Mouse (Mus musculus): ENCODE data around the gene Cblc. TPM values are rescaled to one million over a fixed set of nuclear protein-coding genes. Genes with fewer than 3 reads are reported as not detected.
A peak's percentile ranks its signal among the peaks of the same experiment; 100 is the strongest.

Cblc gene
- polyA plus RNA-seq, 1 experiment: not detected

GRCm38 (mm10) chr7:19740269-19740668, 56.3 kb downstream of the Cblc start:
- Histone ChIP-seq H3K4me3 (replicated peaks) (no peak overlapping the region), H3K4me1 (peaks cover 34% of the 10 kb centered on the region), H3K36me3 (replicated peaks; ENCODE audit: low read length) (no peaks in the 10 kb centered on the region), H3K27me3 (replicated peaks) (peaks cover 85% of the 10 kb centered on the region), H3K9me3 (peaks cover 16% of the 10 kb centered on the region)
- TF ChIP-seq FLI1 (IDR thresholded peaks at IDR 0.05; ENCODE audit: low read length) (no peak), GATA1 (IDR thresholded peaks at IDR 0.05; ENCODE audit: borderline replicate concordance, low read length) (no peak)

DNA sequence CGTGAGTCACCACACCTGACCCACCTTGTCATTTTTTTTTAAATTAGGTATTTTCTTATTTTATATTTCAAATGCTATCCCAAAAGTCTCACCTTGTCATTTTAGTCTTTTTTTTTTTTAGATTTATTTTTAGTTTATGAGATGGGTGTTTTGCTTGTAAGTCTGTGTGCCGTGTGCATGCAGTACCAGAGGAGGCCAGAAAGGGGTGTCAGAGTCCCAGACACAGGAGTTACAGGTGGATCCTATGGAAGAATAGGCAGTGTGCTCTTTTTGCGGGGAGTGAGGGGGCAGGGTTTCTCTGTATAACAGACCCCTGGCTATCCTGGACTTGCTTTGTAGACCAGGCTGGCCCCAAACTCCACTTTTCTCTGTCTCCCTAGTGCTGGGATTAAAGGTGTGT, 57.8 kb downstream of the Cblc start:
- TF ChIP-seq FLI1 (IDR thresholded peaks at IDR 0.05; ENCODE audit: low read length): no peak
- no peak for TF ChIP-seq GATA1 (IDR thresholded peaks at IDR 0.05; ENCODE audit: borderline replicate concordance, low read length)
- Histone ChIP-seq H3K4me3 (replicated peaks) (no peak overlapping the region), H3K27me3 (replicated peaks) (peaks cover 86% of the 10 kb centered on the region), H3K36me3 (replicated peaks; ENCODE audit: low read length) (no peaks in the 10 kb centered on the region), H3K4me1 (peaks cover 27% of the 10 kb centered on the region), H3K9me3 (peaks cover 16% of the 10 kb centered on the region)

GRCm38 (mm10) chr7:19736389-19737057, 60.1 kb downstream of the Cblc start:
- peak overlapping the region; percentile 64 for H3K4me3 ChIP-seq (replicated peaks)
- no peaks in the 10 kb centered on the region for H3K36me3 ChIP-seq (replicated peaks; ENCODE audit: low read length)
- peaks cover 16% of the 10 kb centered on the region for H3K9me3 ChIP-seq
- H3K27me3 ChIP-seq (replicated peaks): peaks cover 84% of the 10 kb centered on the region
- TF ChIP-seq FLI1 (IDR thresholded peaks at IDR 0.05; ENCODE audit: low read length) (no peak), GATA1 (IDR thresholded peaks at IDR 0.05; ENCODE audit: borderline replicate concordance, low read length) (no peak)
- peaks cover 27% of the 10 kb centered on the region for H3K4me1 ChIP-seq

GRCm38 (mm10) chr7:19734178-19734666, 62.4 kb downstream of the Cblc start:
- H3K4me3 ChIP-seq (replicated peaks): no peak overlapping the region
- TF ChIP-seq FLI1 (IDR thresholded peaks at IDR 0.05; ENCODE audit: low read length) (no peak), GATA1 (IDR thresholded peaks at IDR 0.05; ENCODE audit: borderline replicate concordance, low read length) (no peak)
- H3K4me1 ChIP-seq: peaks cover 22% of the 10 kb centered on the region
- H3K27me3 ChIP-seq (replicated peaks): peaks cover 87% of the 10 kb centered on the region
- peaks cover 4% of the 10 kb centered on the region for H3K9me3 ChIP-seq
- H3K36me3 ChIP-seq (replicated peaks; ENCODE audit: low read length): no peaks in the 10 kb centered on the region

Other genes with a start within 250 kb of the Cblc start
- gene Ppp1r37, start 233.7 kb downstream of the Cblc start, polyA plus RNA-seq (2012; ENCODE audit: insufficient read depth, low replicate concordance): 88.1 and 108 TPM in 2 replicates
- 6.0 and 13.6 TPM in 2 replicates for gene Zfp296, start 219.5 kb downstream of the Cblc start, polyA plus RNA-seq (2012; ENCODE audit: insufficient read depth, low replicate concordance)
- gene Gemin7, start 219.2 kb downstream of the Cblc start, polyA plus RNA-seq (2012; ENCODE audit: insufficient read depth, low replicate concordance): 30.5 and 69.9 TPM in 2 replicates
- 109 and 265 TPM in 2 replicates for gene Clasrp, start 192.3 kb downstream of the Cblc start, polyA plus RNA-seq (2012; ENCODE audit: insufficient read depth, low replicate concordance)
- gene Relb, start 167.4 kb downstream of the Cblc start, polyA plus RNA-seq (2012; ENCODE audit: insufficient read depth, low replicate concordance): 14.8 and 22.5 TPM in 2 replicates
- gene Clptm1, start 131.8 kb downstream of the Cblc start, polyA plus RNA-seq (2012; ENCODE audit: insufficient read depth, low replicate concordance): 153 and 336 TPM in 2 replicates
- gene Apoc2, start 118.9 kb downstream of the Cblc start, polyA plus RNA-seq (2012; ENCODE audit: insufficient read depth, low replicate concordance): 114 TPM in 1 of 2 replicates, not detected in the other
- not detected in 2 replicates for gene Gm44805, start 115.4 kb downstream of the Cblc start, polyA plus RNA-seq (2012; ENCODE audit: insufficient read depth, low replicate concordance)
- gene Apoc4, start 115.3 kb downstream of the Cblc start, polyA plus RNA-seq (2012; ENCODE audit: insufficient read depth, low replicate concordance): 7.1 and 10.7 TPM in 2 replicates
- 31.2 and 454 TPM in 2 replicates for gene Apoc1, start 104.1 kb downstream of the Cblc start, polyA plus RNA-seq (2012; ENCODE audit: insufficient read depth, low replicate concordance)
- 302 and 6,452 TPM in 2 replicates for gene Apoe, start 97.6 kb downstream of the Cblc start, polyA plus RNA-seq (2012; ENCODE audit: insufficient read depth, low replicate concordance)
- 129 and 184 TPM in 2 replicates for gene Tomm40, start 81.4 kb downstream of the Cblc start, polyA plus RNA-seq (2012; ENCODE audit: insufficient read depth, low replicate concordance)
- 4.0 and 6.8 TPM in 2 replicates for gene Nectin2, start 46.3 kb downstream of the Cblc start, polyA plus RNA-seq (2012; ENCODE audit: insufficient read depth, low replicate concordance)
- gene Bcam, start 25.8 kb downstream of the Cblc start, polyA plus RNA-seq (2012; ENCODE audit: insufficient read depth, low replicate concordance): 0.58 and 1.6 TPM in 2 replicates
- gene Bcl3, start 26.0 kb upstream of the Cblc start, polyA plus RNA-seq (2012; ENCODE audit: insufficient read depth, low replicate concordance): 183 and 210 TPM in 2 replicates
- gene Gm19345, start 55.2 kb upstream of the Cblc start, polyA plus RNA-seq (2012; ENCODE audit: insufficient read depth, low replicate concordance): 0.12 TPM in 1 of 2 replicates, not detected in the other
- 2.0 and 6.1 TPM in 2 replicates for gene Ceacam16, start 64.5 kb upstream of the Cblc start, polyA plus RNA-seq (2012; ENCODE audit: insufficient read depth, low replicate concordance)
- not detected in 2 replicates for gene Ceacam19, start 91.2 kb upstream of the Cblc start, polyA plus RNA-seq (2012; ENCODE audit: insufficient read depth, low replicate concordance)
- gene Pvr, start 124.4 kb upstream of the Cblc start, polyA plus RNA-seq (2012; ENCODE audit: insufficient read depth, low replicate concordance): 0.34 TPM in 1 of 2 replicates, not detected in the other
- gene Igsf23, start 153.9 kb upstream of the Cblc start, polyA plus RNA-seq (2012; ENCODE audit: insufficient read depth, low replicate concordance): not detected in 2 replicates
- not detected in 2 replicates for gene Ceacam20, start 168.6 kb upstream of the Cblc start, polyA plus RNA-seq (2012; ENCODE audit: insufficient read depth, low replicate concordance)
- not detected in 2 replicates for gene Nlrp9b, start 194.7 kb upstream of the Cblc start, polyA plus RNA-seq (2012; ENCODE audit: insufficient read depth, low replicate concordance)

Data from megakaryocyte, embryonic 14.5 days (primary cell).